Mouse (Mus musculus) limb, embryonic 11.5 days (tissue): Measurements from ENCODE around the gene Usp49. TPM values are rescaled to one million over a fixed set of nuclear protein-coding genes. Genes with fewer than 3 reads are reported as not detected.
A peak's percentile ranks its signal among the peaks of the same experiment; 100 is the strongest.

Experiments used
- ATAC-seq: fragments of 200-750 bp; cut with Nextera tagmentation; 2 replicates; pipeline ENCODE4 v1.8.0; 2017; ENCODE audit warnings: low read depth; ENCODE audit not compliant: insufficient number of reproducible peaks, low FRiP score, low TSS enrichment
- DNase-seq: peaks from one replicate; pipeline ENCODE4 v3.0.0-alpha.2; 2015; ENCODE audit warnings: low spot score
- H3K27ac ChIP-seq: fragments of 300-500 bp; sonication (generic); replicated peaks from 2 replicates; pipeline ENCODE4 v1.5.1; 2014; ENCODE audit warnings: low read depth, mild to moderate bottlenecking, low read length
- H3K27me3 ChIP-seq: fragments of 300-500 bp; sonication (generic); 2 replicates; pipeline ENCODE4 v1.6.1; 2014; ENCODE audit warnings: mild to moderate bottlenecking, low read length, mixed read lengths; ENCODE audit not compliant: control insufficient read depth, insufficient read depth
- H3K36me3 ChIP-seq: fragments of 300-500 bp; sonication (generic); 2 replicates; pipeline ENCODE4 v1.6.1; 2014; ENCODE audit warnings: mild to moderate bottlenecking, low read length, moderate library complexity, mixed read lengths; ENCODE audit not compliant: control insufficient read depth, insufficient read depth
- H3K4me1 ChIP-seq: fragments of 300-500 bp; sonication (generic); 2 replicates; pipeline ENCODE4 v1.6.1; 2014; ENCODE audit warnings: low read length, mixed read lengths; ENCODE audit not compliant: control insufficient read depth, insufficient read depth
- H3K4me2 ChIP-seq: fragments of 300-500 bp; sonication (generic); 2 replicates; pipeline ENCODE4 v1.6.1; 2014; ENCODE audit warnings: low read depth, mild to moderate bottlenecking, moderate library complexity; ENCODE audit not compliant: severe bottlenecking
- H3K4me3 ChIP-seq: fragments of 300-500 bp; sonication (generic); 2 replicates; pipeline ENCODE4 v1.5.1; 2014; ENCODE audit warnings: low read depth, low read length
- H3K9ac ChIP-seq: fragments of 300-500 bp; sonication (generic); 2 replicates; pipeline ENCODE4 v1.6.1; 2014; ENCODE audit warnings: mild to moderate bottlenecking, low read length
- H3K9me3 ChIP-seq: fragments of 300-500 bp; sonication (generic); 2 replicates; pipeline ENCODE4 v1.6.1; 2016; ENCODE audit warnings: low read length; ENCODE audit not compliant: control insufficient read depth
- WGBS: fragments of 180-500 bp; shearing (Covaris S2); extraction: QIAGEN DNeasy Blood & Tissue Kit; methylation state at CpG from one replicate; pipeline ENCODE4 v1.1.7; 2014; 5-methylcytosine and 5-hydroxymethylcytosine counted together
- polyA plus RNA-seq: library from polyadenylated mRNA; unstranded; fragments of >200 nt; fragmentation: Nextera tagmentation; extraction: Ambion mirVana; gene quantifications from 2 replicates; pipeline ENCODE4 v1.2.1, GENCODE M21; 2014

Gene Usp49
- polyA plus RNA-seq, 1 experiment from 2014 or later: 6.7 TPM

DNA sequence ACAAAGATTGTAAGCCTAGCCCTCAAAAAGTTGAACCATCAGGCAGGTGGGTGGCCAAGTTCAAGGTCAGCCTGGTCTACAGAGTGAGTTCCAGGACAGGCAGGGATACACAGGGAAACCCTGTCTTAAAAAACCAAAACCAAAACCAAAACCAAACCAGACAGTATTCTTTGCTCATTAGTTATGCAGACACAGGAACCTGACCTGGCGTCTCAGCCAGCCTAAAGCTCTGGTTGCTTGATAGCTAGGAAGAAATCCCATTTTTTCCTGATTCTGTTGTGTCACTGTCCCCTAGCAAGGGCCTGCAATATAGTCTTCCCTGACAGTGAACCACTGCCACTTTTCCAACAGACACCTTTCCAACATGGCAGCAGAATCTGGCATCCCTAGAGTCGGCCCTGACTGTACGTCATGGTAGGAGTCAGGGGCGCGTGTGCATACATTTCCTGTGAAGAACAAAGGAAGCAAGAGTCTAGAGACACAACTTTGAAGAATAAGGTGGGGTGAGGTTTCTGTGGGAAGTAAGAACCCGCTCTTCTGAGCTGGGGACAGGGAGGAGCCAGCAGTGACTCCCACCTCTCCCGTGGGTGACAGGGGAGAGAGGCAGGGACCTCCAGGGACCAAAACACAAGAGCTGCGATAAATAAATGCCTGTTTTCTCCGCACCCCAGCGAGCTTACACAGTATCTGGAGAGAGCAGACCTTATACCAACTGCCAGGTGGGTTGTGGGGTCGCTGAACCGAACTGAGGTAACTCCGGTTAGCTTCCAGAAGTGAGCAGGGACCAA is 29.7 kb upstream of the Usp49 start:
- Histone ChIP-seq H3K27me3 (no peaks in the 10 kb centered on the region), H3K4me2 (no peak overlapping the region), H3K4me3 (no peak overlapping the region), H3K9ac (no peak overlapping the region), H3K27ac (no peak overlapping the region), H3K36me3 (peaks cover 25% of the 10 kb centered on the region), H3K9me3 (no peaks in the 10 kb centered on the region), H3K4me1 (peaks cover 17% of the 10 kb centered on the region)
- 91% methylated on average over 13 of the region's 13 CpGs for WGBS
- no peak for ATAC-seq
- DNase-seq: no peak

DNA sequence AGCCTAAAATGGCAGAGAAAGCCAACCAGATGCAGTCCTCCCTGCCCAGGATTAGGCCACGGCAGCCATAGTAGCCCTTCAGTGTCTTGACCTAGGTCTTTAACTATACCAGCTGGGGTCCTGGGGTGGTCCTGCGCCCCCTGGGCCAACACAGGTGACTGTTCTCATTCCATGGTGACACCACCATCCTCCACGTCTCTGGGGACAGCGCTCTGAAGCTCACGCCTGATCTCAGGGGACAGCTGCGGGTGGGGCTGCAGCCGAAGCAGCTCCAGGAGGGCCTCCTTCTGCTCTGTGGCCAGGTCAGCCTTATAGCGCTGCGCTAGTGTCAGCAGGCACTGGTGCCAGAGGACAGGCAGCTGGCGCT is 29.1 kb upstream of the Usp49 start:
- H3K9me3 ChIP-seq: no peaks in the 10 kb centered on the region
- no peak overlapping the region for H3K27ac ChIP-seq
- no peak for DNase-seq
- H3K36me3 ChIP-seq: peaks cover 25% of the 10 kb centered on the region
- H3K27me3 ChIP-seq: no peaks in the 10 kb centered on the region
- no peak overlapping the region for H3K9ac ChIP-seq
- WGBS: 93% methylated on average over 10 of the region's 10 CpGs
- ATAC-seq: no peak
- H3K4me1 ChIP-seq: peaks cover 12% of the 10 kb centered on the region
- no peak overlapping the region for H3K4me3 ChIP-seq
- no peak overlapping the region for H3K4me2 ChIP-seq

DNA sequence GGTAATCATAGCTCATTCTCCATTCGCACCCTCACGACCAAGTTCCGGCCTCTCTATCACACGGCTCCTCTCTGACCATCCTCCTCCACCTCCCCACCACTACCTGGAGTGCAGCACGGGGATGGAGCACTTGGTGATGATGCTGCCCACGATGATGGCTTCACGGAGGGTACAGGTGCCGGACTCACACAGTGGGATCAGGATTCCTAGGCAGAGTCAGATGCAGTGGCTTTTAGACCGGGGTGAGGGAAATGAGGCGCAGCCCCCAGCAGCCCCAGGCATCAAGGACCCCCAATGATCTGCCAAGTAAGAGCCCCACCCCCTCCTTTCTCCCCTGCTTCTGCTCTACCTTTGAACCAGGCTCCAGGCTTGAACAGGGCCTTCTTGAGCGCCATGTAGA is 28.2 kb upstream of the Usp49 start:
- no peak overlapping the region for H3K4me2 ChIP-seq
- no peak overlapping the region for H3K4me3 ChIP-seq
- peaks cover 26% of the 10 kb centered on the region for H3K36me3 ChIP-seq
- no peaks in the 10 kb centered on the region for H3K27me3 ChIP-seq
- peaks cover 2% of the 10 kb centered on the region for H3K4me1 ChIP-seq
- WGBS: 96% methylated on average over 11 of the region's 11 CpGs
- H3K9ac ChIP-seq: no peak overlapping the region
- H3K27ac ChIP-seq: no peak overlapping the region
- no peak for DNase-seq
- no peak for ATAC-seq
- H3K9me3 ChIP-seq: no peaks in the 10 kb centered on the region

DNA sequence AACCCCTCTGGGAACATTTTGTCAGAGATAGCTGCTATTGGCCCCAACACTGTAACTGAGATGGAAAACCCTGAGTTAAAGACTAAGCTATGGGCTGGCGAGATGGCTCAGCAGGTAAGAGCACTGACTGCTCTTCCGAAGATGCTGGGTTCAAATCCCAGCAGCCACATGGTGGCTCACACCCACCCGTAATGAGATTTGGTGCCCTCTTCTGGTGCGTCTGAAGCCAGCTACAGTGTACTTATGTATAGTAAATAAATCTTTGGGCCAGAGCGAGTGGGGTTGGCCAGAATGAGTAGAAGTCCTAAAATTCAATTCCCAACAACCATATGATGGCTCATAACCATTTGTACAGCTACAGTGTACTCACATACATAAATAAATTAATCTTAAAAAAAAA is 24.3 kb upstream of the Usp49 start:
- Histone ChIP-seq H3K27me3 (no peaks in the 10 kb centered on the region), H3K36me3 (peaks cover 20% of the 10 kb centered on the region), H3K27ac (no peak overlapping the region), H3K4me2 (no peak overlapping the region), H3K9ac (no peak overlapping the region), H3K9me3 (no peaks in the 10 kb centered on the region), H3K4me1 (no peaks in the 10 kb centered on the region; the same call in 1 of the 2 replicates), H3K4me3 (no peak overlapping the region)
- DNase-seq (no peak), ATAC-seq (no peak)
- 79% methylated on average over 5 of the region's 5 CpGs for WGBS

- H3K27ac ChIP-seq: no peak overlapping the region
- no peaks in the 10 kb centered on the region for H3K27me3 ChIP-seq
- no peak overlapping the region for H3K4me3 ChIP-seq
- H3K36me3 ChIP-seq: peaks cover 12% of the 10 kb centered on the region
- peaks cover 3% of the 10 kb centered on the region; the same call in 1 of the 2 replicates for H3K4me1 ChIP-seq
- H3K4me2 ChIP-seq: no peak overlapping the region
- DNase-seq: no peak
- 95% methylated on average over 4 of the region's 4 CpGs for WGBS
- ATAC-seq: no peak
- H3K9me3 ChIP-seq: no peaks in the 10 kb centered on the region
- H3K9ac ChIP-seq: no peak overlapping the region
Measured at GRCm38 (mm10) chr17:47609182-47609581, 21.3 kb upstream of the Usp49 start.

GRCm38 (mm10) chr17:47610849-47611660 is 19.4 kb upstream of the Usp49 start, which contains the start of the genes Bysl, Med20 and Gm20517:
TSS of gene Bysl (minus strand) at chr17:47611492.
TSS of gene Med20 (plus strand) at chr17:47611582.
TSS of gene Gm20517 (plus strand) at chr17:47611589.
- H3K4me2 ChIP-seq: peak within 1 kb of the TSS; percentile 74
- no peak within 1 kb of the TSS for H3K27ac ChIP-seq
- H3K9me3 ChIP-seq: no peaks in the 10 kb centered on the region
- H3K9ac ChIP-seq: peak within 1 kb of the TSS; percentile 73
- H3K4me3 ChIP-seq: peak within 1 kb of the TSS; percentile 74
- H3K4me1 ChIP-seq: peaks cover 3% of the 10 kb centered on the region; the same call in 1 of the 2 replicates
- under 1% methylated on average over 59 of the region's 59 CpGs for WGBS
- peaks cover 11% of the 10 kb centered on the region for H3K36me3 ChIP-seq
- ATAC-seq: peak; percentile 89
- DNase-seq: peak; percentile 99
- H3K27me3 ChIP-seq: no peaks in the 10 kb centered on the region

DNA sequence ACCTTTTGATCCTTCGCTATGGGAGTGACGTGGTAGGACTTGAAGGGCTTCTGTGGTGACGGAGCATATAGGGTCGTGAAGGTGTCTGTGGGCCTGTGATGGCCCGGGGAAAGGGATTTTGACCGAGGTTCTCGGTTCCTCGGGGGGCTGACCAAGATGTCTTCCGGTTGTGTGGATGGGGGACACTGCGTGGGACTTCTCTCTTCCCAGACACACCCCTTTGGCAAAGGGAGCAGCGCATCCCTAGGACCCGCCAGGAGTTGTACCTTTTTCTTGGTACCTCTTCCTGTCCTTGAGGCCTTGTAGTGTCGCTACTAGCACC is 18.9 kb upstream of the Usp49 start:
- ATAC-seq (no peak), DNase-seq (no peak)
- H3K4me1 ChIP-seq: peaks cover 3% of the 10 kb centered on the region; the same call in 1 of the 2 replicates
- peak overlapping the region; percentile 73 for H3K9ac ChIP-seq
- H3K27me3 ChIP-seq: no peaks in the 10 kb centered on the region
- WGBS: 0% methylated on average over 13 of the region's 13 CpGs
- H3K4me2 ChIP-seq: peak overlapping the region; percentile 74
- no peaks in the 10 kb centered on the region for H3K9me3 ChIP-seq
- H3K4me3 ChIP-seq: peak overlapping the region; percentile 74
- H3K36me3 ChIP-seq: peaks cover 9% of the 10 kb centered on the region
- no peak overlapping the region for H3K27ac ChIP-seq

DNA sequence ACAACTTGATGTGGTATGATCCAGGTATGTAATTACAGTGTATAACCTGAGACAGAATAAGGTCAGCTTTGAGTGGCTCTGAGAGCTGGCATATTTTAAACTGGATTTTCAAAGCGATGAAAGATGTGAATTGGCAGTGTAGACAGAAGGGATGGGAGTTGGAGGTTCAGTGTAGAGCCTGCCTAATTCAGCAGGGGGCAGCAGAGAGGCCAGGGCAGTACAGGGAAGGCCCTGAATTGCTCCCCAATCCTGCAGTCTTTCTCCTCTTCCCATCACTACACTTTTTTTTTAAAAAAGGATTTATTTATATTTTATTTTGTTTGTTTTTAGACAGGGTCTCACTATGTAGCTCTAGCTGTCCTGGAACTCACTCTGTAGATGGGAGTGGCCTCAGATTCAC is 16.5 kb upstream of the Usp49 start:
- Histone ChIP-seq H3K27me3 (no peaks in the 10 kb centered on the region), H3K36me3 (peaks cover 13% of the 10 kb centered on the region; the same call in 1 of the 2 replicates), H3K9ac (no peak overlapping the region), H3K4me2 (no peak overlapping the region), H3K4me1 (peaks cover 3% of the 10 kb centered on the region; the same call in 1 of the 2 replicates), H3K4me3 (no peak overlapping the region), H3K27ac (no peak overlapping the region), H3K9me3 (no peaks in the 10 kb centered on the region)
- DNase-seq (no peak), ATAC-seq (no peak)
- WGBS: 85% methylated on average over 1 of the region's 1 CpGs
